Mouse (Mus musculus) cerebral cortex, adult 2 months (tissue): ENCODE data around the gene Cox6a1.

Source experiments
- WGBS: fragments of 180-500 bp; shearing (Covaris S2); methylation state at CpG from one replicate; pipeline ENCODE4 v1.1.7; 2018; 5-methylcytosine and 5-hydroxymethylcytosine counted together

The Cox6a1 gene

GRCm38 (mm10) chr5:115348546-115349224, at the start of gene Cox6a1:
TSS of gene Cox6a1 (minus strand) at chr5:115348981.
- under 1% methylated on average over 74 of the region's 74 CpGs for WGBS

- WGBS, result 6% methylated on average over 48 of the region's 48 CpGs
Measured at GRCm38 (mm10) chr5:115397839-115398780, 49.3 kb upstream of the Cox6a1 start.

- WGBS, result 71% methylated on average over 11 of the region's 11 CpGs
Measured at GRCm38 (mm10) chr5:115396654-115397053, 47.9 kb upstream of the Cox6a1 start.

- WGBS, result 52% methylated on average over 10 of the region's 10 CpGs
Measured at GRCm38 (mm10) chr5:115394836-115395235, 46.1 kb upstream of the Cox6a1 start.

GRCm38 (mm10) chr5:115394223-115394622, 45.4 kb upstream of the Cox6a1 start:
- WGBS, result 36% methylated on average over 8 of the region's 8 CpGs

GRCm38 (mm10) chr5:115392969-115393368, 44.2 kb upstream of the Cox6a1 start:
- WGBS, result 80% methylated on average over 1 of the region's 1 CpGs

- 39% methylated on average over 9 of the region's 9 CpGs for WGBS
Measured at GRCm38 (mm10) chr5:115391935-115392334, 43.2 kb upstream of the Cox6a1 start.

GRCm38 (mm10) chr5:115378882-115379281, 30.1 kb upstream of the Cox6a1 start:
- 80% methylated on average over 2 of the region's 2 CpGs for WGBS

GRCm38 (mm10) chr5:115375436-115375835, 26.7 kb upstream of the Cox6a1 start:
- WGBS, result 92% methylated on average over 2 of the region's 2 CpGs

GRCm38 (mm10) chr5:115374204-115374820, 25.5 kb upstream of the Cox6a1 start:
- WGBS, result 28% methylated on average over 11 of the region's 11 CpGs

- 26% methylated on average over 26 of the region's 26 CpGs for WGBS
Measured at GRCm38 (mm10) chr5:115373441-115374203, 24.8 kb upstream of the Cox6a1 start.

- WGBS, result 76% methylated on average over 9 of the region's 9 CpGs
Measured at GRCm38 (mm10) chr5:115371736-115372135, 23.0 kb upstream of the Cox6a1 start.

GRCm38 (mm10) chr5:115364782-115365181, 16.0 kb upstream of the Cox6a1 start:
- WGBS, result 89% methylated on average over 4 of the region's 4 CpGs

GRCm38 (mm10) chr5:115362819-115363714, 14.3 kb upstream of the Cox6a1 start:
- WGBS, result 30% methylated on average over 19 of the region's 19 CpGs

- WGBS, result 34% methylated on average over 7 of the region's 7 CpGs
Measured at GRCm38 (mm10) chr5:115362216-115362615, 13.4 kb upstream of the Cox6a1 start.

- 70% methylated on average over 5 of the region's 5 CpGs for WGBS
Measured at GRCm38 (mm10) chr5:115359851-115360372, 11.1 kb upstream of the Cox6a1 start.

GRCm38 (mm10) chr5:115359438-115359837, 10.7 kb upstream of the Cox6a1 start:
- 75% methylated on average over 8 of the region's 8 CpGs for WGBS

GRCm38 (mm10) chr5:115358872-115359271, 10.1 kb upstream of the Cox6a1 start:
- WGBS, result 6% methylated on average over 12 of the region's 12 CpGs

GRCm38 (mm10) chr5:115355070-115355469, 6.3 kb upstream of the Cox6a1 start:
- 69% methylated on average over 13 of the region's 13 CpGs for WGBS

- 86% methylated on average over 5 of the region's 5 CpGs for WGBS
Measured at GRCm38 (mm10) chr5:115351348-115351747, 2.6 kb upstream of the Cox6a1 start.
